ENCODE assay signal across 8 mouse cellular contexts in genomic region chr4:107453141-107453984, GRCm38 (mm10). TPM values are rescaled to one million over a fixed set of nuclear protein-coding genes. Genes with fewer than 3 reads are reported as not detected.
DNase-seq lines count a peak whose midpoint lies in the region; ATAC-seq and TF ChIP-seq lines count a peak whose summit lies in the region.

No protein-coding gene starts in this region.

- no peaks in the 10 kb centered on the region; the same call in 1 of the 2 replicates for H3K27me3 ChIP-seq in hindbrain, postnatal 0 days (ENCODE audit: insufficient read depth, low read length)

- H3K36me3 ChIP-seq in hindbrain, postnatal 0 days (ENCODE audit: insufficient read depth, low read length): no peaks in the 10 kb centered on the region

- DNase-seq in NIH3T3 (ENCODE audit: low read depth): peak; percentile 99
- DNase-seq in cerebellum, adult 9-11 months: peak; percentile 51
- peak; percentile 71 to 76 for DNase-seq in frontal cortex, postnatal 25 days (ENCODE audit: low spot score in 2 of 2)
- peak; percentile 95 for DNase-seq in hindbrain, postnatal 0 days (ENCODE audit: low spot score)
- DNase-seq in left cerebral cortex, adult 18-20 months (ENCODE audit: low spot score in 2 of 2): peak; percentile 82 to 87
- DNase-seq in right cerebral cortex, adult 2 months (ENCODE audit: low spot score in 2 of 2): peak; percentile 86
- peak; percentile 71 for DNase-seq in urinary bladder, postnatal 10 days (ENCODE audit: low spot score)

- peak overlapping the region; percentile 32; the same call in 1 of the 2 replicates for H3K27ac ChIP-seq in hindbrain, postnatal 0 days

- WGBS in hindbrain, postnatal 0 days: 56% methylated on average over 16 of the region's 16 CpGs

- H3K4me3 ChIP-seq in hindbrain, postnatal 0 days (ENCODE audit: low read length): no peak overlapping the region

- peak; percentile 98 for TF ChIP-seq CTCF in hindbrain, postnatal 0 days (IDR thresholded peaks at IDR 0.05; ENCODE audit: low read depth)

- no peaks in the 10 kb centered on the region for H3K9me3 ChIP-seq in hindbrain, postnatal 0 days (ENCODE audit: low read length)

- peak; percentile 84 for ATAC-seq in hindbrain, postnatal 0 days
- ATAC-seq in megakaryocyte progenitor cell, adult 5-6 weeks (replicated peaks; ENCODE audit: poor library complexity): peak; percentile 91

- H3K4me1 ChIP-seq in hindbrain, postnatal 0 days (ENCODE audit: insufficient read depth, low read length): no peaks in the 10 kb centered on the region

- no peak overlapping the region for H3K4me2 ChIP-seq in hindbrain, postnatal 0 days (ENCODE audit: low read depth, low read length)

- no peak overlapping the region for H3K9ac ChIP-seq in hindbrain, postnatal 0 days (replicated peaks; ENCODE audit: low read length)

RNA-seq across cellular contexts. Expression of gene Glis1, which starts 19.0 kb away (rescaled TPM):
- total RNA-seq in hindbrain, postnatal 0 days (2014; rRNA removed): 2.8 and 11.9 TPM in 2 replicates
- polyA plus RNA-seq in hindbrain, postnatal 0 days (2015; fragmentation: Nextera tagmentation; extraction: Ambion mirVana): 2.1 and 4.1 TPM in 2 replicates
- total RNA-seq in left cerebral cortex, adult 18-20 months (2021): under 1 TPM; 0.93 to 0.94 TPM
- total RNA-seq in megakaryocyte progenitor cell, adult 5-6 weeks (2015): 0.05 TPM in 2 replicates
- total RNA-seq in megakaryocyte progenitor cell, adult 5-6 weeks (2017): not detected in 2 replicates
